Mouse (Mus musculus): ENCODE results near the gene Olfr813.
"Not testable (repeated sequence)": the region's sequence is repeated elsewhere in the genome, so short reads cannot be mapped to it uniquely, and the experiment has no call there.

Gene Olfr813

GRCm38 (mm10) chr10:129855067-129855466 is at the start of gene Olfr813:
Gene Olfr813 (plus strand): TSS chr10:129855367.
- DNase-seq (ENCODE audit: low read depth, low spot score): no peak

- DNase-seq (ENCODE audit: low read depth, low spot score): no peak
Observed at GRCm38 (mm10) chr10:129845994-129846393, 9.2 kb upstream of the Olfr813 start, which contains the start of gene Olfr812. Gene Olfr812 (minus strand): TSS chr10:129846094.

DNA sequence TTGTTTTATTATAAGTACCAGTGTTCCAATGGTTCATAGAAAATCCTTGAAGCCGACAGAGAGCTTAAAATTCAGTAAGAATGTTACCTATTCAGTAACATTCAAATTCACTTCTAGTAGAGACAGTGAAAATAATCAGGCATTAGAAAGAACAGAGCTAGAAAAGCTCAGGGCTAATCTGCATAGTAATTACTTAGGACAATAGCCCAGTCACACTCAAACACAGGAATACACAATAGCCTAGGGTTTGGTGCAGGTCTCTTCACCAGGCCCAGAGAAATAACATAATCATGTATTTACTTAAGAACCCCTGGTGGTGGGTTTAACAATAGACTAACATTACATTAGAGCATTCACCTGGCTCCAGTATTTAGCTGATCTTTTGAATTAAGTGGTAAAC is 7.8 kb upstream of the Olfr813 start:
- no peak for DNase-seq (ENCODE audit: low read depth, low spot score)

DNA sequence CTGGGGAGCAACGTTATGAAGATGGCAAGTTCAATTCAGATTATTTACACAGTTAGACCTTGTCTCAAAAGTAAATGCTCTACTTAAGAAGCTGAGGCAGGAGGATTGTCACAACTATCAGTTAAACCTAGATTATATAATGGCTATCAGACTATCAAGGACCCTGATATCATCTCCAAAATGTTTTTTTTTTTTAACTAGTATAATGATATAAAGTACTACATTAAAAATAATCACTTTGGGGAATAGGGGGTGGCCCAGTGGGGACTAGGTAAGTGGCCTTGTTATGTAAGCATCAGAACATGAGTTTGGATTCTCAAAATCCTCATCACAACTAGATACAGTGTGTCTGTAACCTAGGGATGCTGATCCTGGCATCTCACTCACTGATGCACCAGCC is 24.6 kb downstream of the Olfr813 start, which contains the start of gene Olfr814:
Gene Olfr814, minus strand, starts transcription at position 101 of the 400 bp plus-strand sequence.
- not testable (repeated sequence) for DNase-seq (ENCODE audit: low read depth, low spot score)

GRCm38 (mm10) chr10:129885496-129885895 is 30.3 kb downstream of the Olfr813 start:
- DNase-seq (ENCODE audit: low read depth, low spot score): not testable (repeated sequence)

DNA sequence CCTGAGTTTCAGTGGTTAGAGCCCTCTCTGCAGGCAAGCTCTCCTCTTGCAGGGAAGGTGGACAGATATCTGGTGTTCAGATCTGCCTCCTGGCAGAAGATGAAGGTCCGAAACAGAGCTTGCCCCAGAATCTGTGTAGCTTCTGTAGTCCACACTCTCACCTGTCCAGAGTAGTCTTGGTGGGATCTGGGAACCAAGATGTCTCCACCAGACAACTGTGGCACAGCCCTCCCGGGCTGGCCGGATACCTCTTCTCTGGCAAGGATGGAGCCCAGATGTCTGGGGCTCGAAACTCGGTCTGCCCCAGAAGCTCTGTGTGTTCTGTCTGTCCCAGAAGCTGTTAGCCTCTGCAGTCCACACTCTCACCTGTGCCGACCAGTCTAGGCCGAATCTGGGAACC is 30.8 kb downstream of the Olfr813 start:
- no peak for DNase-seq (ENCODE audit: low read depth, low spot score)

- not testable (repeated sequence) for DNase-seq (ENCODE audit: low read depth, low spot score)
Observed at GRCm38 (mm10) chr10:129905767-129906166, 50.6 kb downstream of the Olfr813 start, which contains the start of gene Olfr815. Gene Olfr815 (minus strand): TSS chr10:129905867.

Measured in c-Kit-negative CD71-positive TER-119-positive erythroid progenitor cells, embryonic 14.5 days (primary cell).